1 mouse cellular context compared by ENCODE assay signal in genomic region chr2:129367246-129367645, GRCm38 (mm10).
TF ChIP-seq lines count a peak whose summit lies in the region.

No protein-coding gene starts in this region.

TF ChIP-seq in MEL, 35 proteins besides CTCF, POLR2A, EP300 and RAD21 (continued from another document):
- TF ChIP-seq USF2 (IDR thresholded peaks at IDR 0.05; ENCODE audit: borderline replicate concordance in 1 of 2, insufficient read depth in 1 of 2, low read depth in 1 of 2, low read length in 2 of 2) (no peak), TCF12 (IDR thresholded peaks at IDR 0.05; ENCODE audit: low read depth, low read length) (peak; percentile 31; the same call in 1 of the 2 replicates), ETS1 (IDR thresholded peaks at IDR 0.05; ENCODE audit: low read depth, low read length) (peak; percentile 57), TAL1 (IDR thresholded peaks at IDR 0.05; ENCODE audit: low read length) (peak; percentile 53)
